Mouse (Mus musculus) embryonic facial prominence, embryonic 13.5 days (tissue): ENCODE data around the gene 4930469K13Rik. TPM values are rescaled to one million over a fixed set of nuclear protein-coding genes. Genes with fewer than 3 reads are reported as not detected.

Source experiments
- ATAC-seq: fragments of 200-750 bp; cut with Nextera tagmentation; 2 replicates; pipeline ENCODE4 v1.8.0; 2017; ENCODE audit warnings: low read depth; ENCODE audit not compliant: insufficient number of reproducible peaks, insufficient read depth, low FRiP score, low TSS enrichment
- H3K27ac ChIP-seq: fragments of 300-500 bp; sonication (generic); 2 replicates; pipeline ENCODE4 v1.5.1; 2015; ENCODE audit warnings: moderate library complexity, mild to moderate bottlenecking, inconsistent platforms
- H3K27me3 ChIP-seq: fragments of 300-500 bp; sonication (generic); 2 replicates; pipeline ENCODE4 v1.6.1; 2015; ENCODE audit warnings: mild to moderate bottlenecking, inconsistent platforms
- H3K36me3 ChIP-seq: fragments of 300-500 bp; sonication (generic); 2 replicates; pipeline ENCODE4 v1.6.1; 2015; ENCODE audit warnings: mild to moderate bottlenecking, inconsistent platforms
- H3K4me1 ChIP-seq: fragments of 300-500 bp; sonication (generic); 2 replicates; pipeline ENCODE4 v1.6.1; 2015; ENCODE audit warnings: inconsistent platforms
- H3K4me2 ChIP-seq: fragments of 300-500 bp; sonication (generic); 2 replicates; pipeline ENCODE4 v1.6.1; 2015; ENCODE audit warnings: moderate library complexity, mild to moderate bottlenecking, inconsistent platforms
- H3K4me3 ChIP-seq: fragments of 300-500 bp; sonication (generic); 2 replicates; pipeline ENCODE4 v1.5.1; 2015; ENCODE audit warnings: mild to moderate bottlenecking, inconsistent platforms
- H3K9ac ChIP-seq: fragments of 300-500 bp; sonication (generic); 2 replicates; pipeline ENCODE4 v1.6.1; 2015; ENCODE audit warnings: mild to moderate bottlenecking, inconsistent platforms
- H3K9me3 ChIP-seq: fragments of 300-500 bp; sonication (generic); 2 replicates; pipeline ENCODE4 v1.6.1; 2016; ENCODE audit warnings: inconsistent platforms
- WGBS: fragments of 180-500 bp; shearing (Covaris S2); methylation state at CpG from one replicate; pipeline ENCODE4 v1.1.7; 2015; ENCODE audit warnings: mixed read lengths; 5-methylcytosine and 5-hydroxymethylcytosine counted together
- polyA plus RNA-seq: library from polyadenylated mRNA; unstranded; fragments of >200 nt; fragmentation: Nextera tagmentation; extraction: Ambion mirVana; gene quantifications from 2 replicates; pipeline ENCODE4 v1.2.1, GENCODE M21; 2015

4930469K13Rik gene
- polyA plus RNA-seq, 1 experiment from 2014 or later: 1.1 TPM

DNA sequence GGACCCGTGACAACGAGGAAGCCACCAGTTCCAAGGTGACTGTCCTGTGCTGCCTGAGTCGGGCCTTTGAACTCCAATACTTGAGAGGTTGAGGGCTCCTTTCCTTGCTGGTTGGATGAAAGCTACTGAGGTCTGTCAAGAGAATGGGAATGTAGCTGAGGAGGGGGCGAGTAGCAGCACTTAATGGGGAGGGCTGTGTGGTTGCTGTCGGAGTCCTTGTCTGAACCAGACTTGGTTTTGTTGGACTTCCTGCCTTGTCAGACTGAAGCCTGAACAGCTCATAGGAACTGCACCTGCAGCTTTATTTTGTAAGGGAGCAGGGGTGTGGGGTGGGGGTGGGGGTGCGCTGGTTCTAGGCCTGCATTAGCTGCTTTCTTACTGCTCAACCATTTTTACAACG lies 19.8 kb downstream of the 4930469K13Rik start:
- 87% methylated on average over 7 of the region's 7 CpGs for WGBS
- peaks cover 17% of the 10 kb centered on the region for H3K4me1 ChIP-seq
- no peaks in the 10 kb centered on the region for H3K9me3 ChIP-seq
- H3K36me3 ChIP-seq: no peaks in the 10 kb centered on the region
- no peak overlapping the region for H3K4me3 ChIP-seq
- no peak overlapping the region for H3K27ac ChIP-seq
- no peaks in the 10 kb centered on the region for H3K27me3 ChIP-seq
- H3K4me2 ChIP-seq: no peak overlapping the region
- no peak overlapping the region for H3K9ac ChIP-seq
- ATAC-seq: no peak

DNA sequence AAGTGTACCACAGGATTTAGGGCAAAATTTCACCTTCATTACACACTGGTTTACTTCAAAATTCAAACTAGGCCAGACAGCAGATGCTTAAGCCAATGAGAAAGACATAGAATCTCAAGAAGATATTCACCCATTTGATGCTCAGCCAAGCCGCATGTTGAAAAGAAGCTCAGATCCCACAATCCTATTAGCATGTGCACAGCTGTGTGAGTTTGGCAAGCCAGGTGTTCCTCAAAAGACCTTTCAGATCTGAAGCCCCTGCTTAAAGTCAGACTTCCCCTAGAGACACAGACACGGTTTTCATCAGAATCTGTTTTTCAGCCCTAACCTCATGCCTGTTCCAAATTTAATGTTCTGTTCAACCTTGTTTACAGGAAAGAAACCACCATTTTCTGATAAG lies 20.5 kb downstream of the 4930469K13Rik start:
- 74% methylated on average over 2 of the region's 2 CpGs for WGBS
- Histone ChIP-seq H3K9ac (no peak overlapping the region), H3K4me2 (no peak overlapping the region), H3K36me3 (no peaks in the 10 kb centered on the region), H3K4me3 (no peak overlapping the region), H3K27ac (no peak overlapping the region), H3K27me3 (no peaks in the 10 kb centered on the region), H3K9me3 (no peaks in the 10 kb centered on the region), H3K4me1 (peaks cover 17% of the 10 kb centered on the region)
- ATAC-seq: no peak

DNA sequence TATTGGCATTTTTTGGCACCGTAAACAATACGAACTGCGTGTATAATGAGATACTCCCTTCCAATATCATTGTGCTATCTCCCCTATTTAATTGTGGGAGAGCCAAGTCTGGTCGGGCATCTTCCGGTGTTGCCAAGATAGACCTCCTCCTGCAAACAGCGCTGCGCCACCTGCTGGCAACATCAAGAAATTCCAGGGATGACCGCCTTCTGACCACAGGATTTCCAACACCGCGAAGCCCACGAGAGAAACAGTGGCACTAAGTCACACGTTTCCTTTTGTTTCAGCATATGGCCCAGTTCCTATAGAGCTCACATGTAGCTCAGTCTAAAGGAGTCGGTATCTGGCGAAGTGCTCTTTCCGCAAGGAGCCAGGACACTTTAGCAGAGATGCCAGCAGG lies 24.6 kb downstream of the 4930469K13Rik start:
- Histone ChIP-seq H3K4me2 (peak overlapping the region; percentile 26; the same call in 1 of the 2 replicates), H3K9ac (no peak overlapping the region)

DNA sequence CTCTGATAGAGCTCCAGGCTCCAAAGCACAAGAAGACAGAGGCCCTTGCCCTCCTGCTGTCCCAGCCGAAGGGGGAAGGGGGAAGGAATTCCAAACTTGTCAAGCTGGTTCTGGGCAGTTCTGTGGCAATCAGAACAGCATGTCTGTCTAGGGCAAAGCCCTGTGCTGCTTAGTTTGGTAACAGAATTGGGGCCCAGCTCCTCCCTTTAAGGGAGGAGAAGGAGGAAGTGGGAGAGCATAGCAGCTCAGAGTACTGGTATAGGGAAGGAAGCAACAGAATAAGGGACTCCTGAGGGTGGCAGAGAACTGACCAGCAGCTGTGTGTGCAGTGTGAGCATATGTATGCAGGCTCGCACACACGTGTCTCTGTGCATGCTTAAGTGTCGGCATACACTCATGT lies 26.0 kb downstream of the 4930469K13Rik start:
- no peak for ATAC-seq
- Histone ChIP-seq H3K4me3 (no peak overlapping the region), H3K9me3 (no peaks in the 10 kb centered on the region), H3K27me3 (no peaks in the 10 kb centered on the region), H3K9ac (no peak overlapping the region), H3K4me2 (no peak overlapping the region), H3K4me1 (peaks cover 10% of the 10 kb centered on the region), H3K27ac (no peak overlapping the region), H3K36me3 (no peaks in the 10 kb centered on the region)
- WGBS: 62% methylated on average over 4 of the region's 4 CpGs

More for the DNA sequence above, 24.6 kb downstream of the 4930469K13Rik start:
- Histone ChIP-seq H3K4me1 (peaks cover 10% of the 10 kb centered on the region), H3K27ac (no peak overlapping the region), H3K9me3 (no peaks in the 10 kb centered on the region), H3K36me3 (no peaks in the 10 kb centered on the region), H3K27me3 (no peaks in the 10 kb centered on the region), H3K4me3 (no peak overlapping the region)
- ATAC-seq: peak; percentile 48; the same call in 1 of the 2 replicates
- WGBS: 18% methylated on average over 15 of the region's 15 CpGs

DNA sequence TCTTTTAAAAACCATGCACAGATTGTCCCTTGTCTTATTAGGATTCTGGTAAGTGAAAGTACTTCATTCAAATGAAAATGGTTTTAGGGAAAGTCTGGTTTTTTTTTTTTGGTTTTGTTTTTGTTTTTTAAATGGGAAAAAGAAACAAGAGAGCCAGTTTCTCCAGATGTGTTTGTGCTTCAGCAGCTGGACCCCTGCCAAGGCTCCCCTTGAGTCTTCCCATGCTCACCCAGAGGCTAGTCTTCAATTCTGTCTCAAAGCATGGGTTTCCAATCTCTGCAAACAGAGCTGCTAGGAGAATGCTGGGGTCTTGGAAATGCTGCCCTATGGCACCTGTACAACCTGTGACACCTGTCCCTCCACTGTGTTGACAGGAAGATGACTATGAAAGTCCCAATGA lies 27.8 kb downstream of the 4930469K13Rik start:
- no peaks in the 10 kb centered on the region for H3K9me3 ChIP-seq

DNA sequence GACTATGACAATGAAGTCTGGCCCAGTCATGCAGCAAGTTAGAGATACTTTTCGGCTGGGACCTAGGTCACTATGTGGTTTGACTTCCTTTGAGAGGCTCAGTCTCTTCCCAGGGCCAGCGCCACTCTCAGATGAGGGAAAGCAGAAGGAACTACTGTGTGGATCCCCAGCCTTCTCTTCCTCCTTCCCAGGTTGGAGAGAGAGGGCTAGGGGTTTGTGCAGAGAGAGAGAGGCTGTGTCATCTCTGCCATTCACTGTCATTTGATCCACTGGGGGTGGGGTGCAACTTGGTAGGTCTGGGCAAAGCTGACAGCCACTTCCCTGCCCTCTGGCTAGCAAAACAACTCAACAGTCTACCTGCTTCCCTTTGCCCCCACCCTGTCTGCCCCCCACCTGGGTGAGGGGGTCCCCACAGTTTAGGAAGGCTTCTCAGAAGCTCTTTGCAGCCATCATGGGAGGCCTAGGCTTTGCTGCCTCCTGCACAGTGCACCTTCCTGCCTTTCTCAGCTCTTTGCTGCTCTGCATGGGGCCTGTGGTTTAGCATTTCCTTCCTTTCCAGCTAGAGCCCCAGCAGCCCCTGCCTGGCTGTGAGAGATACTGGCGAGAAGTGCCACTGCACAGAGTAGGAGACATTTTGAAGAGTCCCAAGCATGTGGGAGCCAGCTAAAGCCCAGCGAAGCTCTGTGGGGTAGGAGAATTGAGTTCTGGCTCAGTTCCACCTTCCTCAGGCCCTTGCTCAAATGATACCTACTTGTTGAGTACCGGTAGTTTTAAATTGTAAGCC lies 34.5 kb downstream of the 4930469K13Rik start:
- Histone ChIP-seq H3K4me2 (no peak overlapping the region), H3K9ac (no peak overlapping the region), H3K9me3 (no peaks in the 10 kb centered on the region), H3K27ac (0 out of 2 replicates have a peak overlapping the region, but pooled peaks have one; percentile 7), H3K4me1 (peaks cover 8% of the 10 kb centered on the region), H3K36me3 (no peaks in the 10 kb centered on the region), H3K4me3 (no peak overlapping the region), H3K27me3 (no peaks in the 10 kb centered on the region)
- no peak for ATAC-seq
- 42% methylated on average over 5 of the region's 5 CpGs for WGBS

More for the DNA sequence above, 27.8 kb downstream of the 4930469K13Rik start:
- Histone ChIP-seq H3K9ac (no peak overlapping the region), H3K4me2 (no peak overlapping the region), H3K27ac (no peak overlapping the region), H3K4me3 (no peak overlapping the region), H3K4me1 (peaks cover 10% of the 10 kb centered on the region), H3K27me3 (no peaks in the 10 kb centered on the region), H3K36me3 (no peaks in the 10 kb centered on the region)
- ATAC-seq: no peak

DNA sequence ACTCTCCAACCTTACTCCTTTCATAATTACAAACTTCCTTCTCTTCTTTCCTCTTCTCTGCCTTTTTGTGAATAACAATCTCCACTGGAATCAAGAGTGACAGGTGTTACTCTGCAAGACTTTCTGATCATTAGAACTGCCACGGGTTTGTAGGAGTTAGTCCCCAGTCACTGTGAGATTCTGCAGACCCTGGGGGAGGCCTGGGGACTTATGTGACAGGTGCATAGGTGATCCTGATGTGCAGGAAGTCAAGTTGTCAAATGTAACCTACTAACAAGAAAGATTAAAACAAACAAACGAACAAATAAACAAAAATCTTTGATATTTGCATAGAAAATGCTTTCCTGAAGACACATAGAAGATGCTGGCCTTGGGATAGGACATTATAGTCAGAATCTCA lies 35.1 kb downstream of the 4930469K13Rik start:
- no peaks in the 10 kb centered on the region for H3K9me3 ChIP-seq
- no peak overlapping the region for H3K27ac ChIP-seq
- H3K9ac ChIP-seq: no peak overlapping the region
- H3K4me1 ChIP-seq: peaks cover 8% of the 10 kb centered on the region
- H3K27me3 ChIP-seq: no peaks in the 10 kb centered on the region
- no peak overlapping the region for H3K4me3 ChIP-seq
- ATAC-seq: no peak
- no peaks in the 10 kb centered on the region for H3K36me3 ChIP-seq
- 49% methylated on average over 2 of the region's 2 CpGs for WGBS
- no peak overlapping the region for H3K4me2 ChIP-seq

DNA sequence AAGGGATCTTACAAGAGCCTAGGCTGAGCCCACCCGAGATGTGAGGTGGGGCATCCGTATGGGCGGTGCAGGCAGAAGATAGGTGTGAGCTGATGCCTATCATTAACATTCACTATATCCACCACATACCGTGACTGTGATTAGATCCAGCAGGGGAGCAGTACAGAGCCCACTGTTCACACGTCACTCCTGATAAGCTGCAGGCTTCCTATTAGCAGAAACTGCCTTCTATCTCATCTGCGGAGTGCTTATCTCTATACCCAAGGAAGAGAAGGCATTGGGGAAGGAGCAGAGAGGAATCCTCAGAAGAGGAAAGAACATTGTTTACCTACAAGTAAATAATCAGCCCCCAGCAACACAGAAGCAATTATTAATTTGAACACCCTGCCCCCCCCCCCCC lies 36.6 kb downstream of the 4930469K13Rik start:
- ATAC-seq: no peak
- no peak overlapping the region for H3K9ac ChIP-seq
- no peak overlapping the region for H3K4me3 ChIP-seq
- H3K4me2 ChIP-seq: no peak overlapping the region
- H3K4me1 ChIP-seq: peaks cover 8% of the 10 kb centered on the region
- H3K27ac ChIP-seq: no peak overlapping the region
- no peaks in the 10 kb centered on the region for H3K27me3 ChIP-seq
- WGBS: 53% methylated on average over 6 of the region's 6 CpGs
- no peaks in the 10 kb centered on the region for H3K36me3 ChIP-seq
- no peaks in the 10 kb centered on the region for H3K9me3 ChIP-seq

DNA sequence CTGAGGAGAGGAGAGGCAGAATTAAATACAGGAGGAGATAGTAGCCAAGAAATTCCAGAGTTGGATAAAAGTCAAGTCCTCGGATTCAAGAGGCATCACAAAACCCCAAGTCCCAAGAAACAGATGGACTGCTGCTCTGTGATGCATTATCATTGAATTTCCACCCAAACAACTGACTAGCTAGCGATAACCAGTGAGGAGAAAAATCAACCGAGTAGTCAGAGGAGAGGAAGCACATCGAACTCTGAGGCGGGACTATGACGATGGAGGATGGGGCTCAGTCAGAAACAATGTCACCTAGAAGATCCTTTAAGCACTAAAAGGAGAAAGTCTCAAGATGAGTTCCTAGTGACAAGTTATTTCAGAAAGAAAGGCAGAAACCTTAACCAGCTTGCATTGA lies 39.4 kb downstream of the 4930469K13Rik start:
- peaks cover 4% of the 10 kb centered on the region for H3K4me1 ChIP-seq
- H3K9me3 ChIP-seq: no peaks in the 10 kb centered on the region
- WGBS: 83% methylated on average over 6 of the region's 6 CpGs

DNA sequence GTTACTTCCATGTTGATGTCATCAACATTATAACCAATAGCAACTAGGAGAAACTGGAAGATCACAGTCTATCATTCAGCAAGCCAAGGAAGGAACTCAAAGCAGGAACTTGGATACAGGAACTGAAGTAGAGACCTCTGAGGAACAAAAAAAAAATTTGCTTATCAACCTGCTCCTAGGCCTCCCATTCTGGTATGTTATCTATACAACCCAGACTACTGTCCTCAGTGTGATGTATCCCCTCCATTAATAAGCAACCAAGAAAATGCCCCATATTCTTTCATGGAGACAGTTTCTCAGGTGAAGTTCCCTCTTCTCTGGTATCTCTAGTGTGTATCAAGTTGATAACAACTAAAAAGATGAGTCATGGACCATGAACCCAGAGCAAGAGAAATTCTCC lies 40.0 kb downstream of the 4930469K13Rik start:
- Histone ChIP-seq H3K36me3 (no peaks in the 10 kb centered on the region), H3K4me1 (no peaks in the 10 kb centered on the region), H3K4me3 (no peak overlapping the region), H3K4me2 (no peak overlapping the region), H3K9ac (no peak overlapping the region), H3K9me3 (no peaks in the 10 kb centered on the region), H3K27ac (no peak overlapping the region), H3K27me3 (no peaks in the 10 kb centered on the region)
- no peak for ATAC-seq

More for the DNA sequence above, 39.4 kb downstream of the 4930469K13Rik start:
- Histone ChIP-seq H3K4me3 (no peak overlapping the region), H3K27ac (no peak overlapping the region), H3K27me3 (no peaks in the 10 kb centered on the region), H3K36me3 (no peaks in the 10 kb centered on the region), H3K4me2 (no peak overlapping the region), H3K9ac (no peak overlapping the region)
- no peak for ATAC-seq

DNA sequence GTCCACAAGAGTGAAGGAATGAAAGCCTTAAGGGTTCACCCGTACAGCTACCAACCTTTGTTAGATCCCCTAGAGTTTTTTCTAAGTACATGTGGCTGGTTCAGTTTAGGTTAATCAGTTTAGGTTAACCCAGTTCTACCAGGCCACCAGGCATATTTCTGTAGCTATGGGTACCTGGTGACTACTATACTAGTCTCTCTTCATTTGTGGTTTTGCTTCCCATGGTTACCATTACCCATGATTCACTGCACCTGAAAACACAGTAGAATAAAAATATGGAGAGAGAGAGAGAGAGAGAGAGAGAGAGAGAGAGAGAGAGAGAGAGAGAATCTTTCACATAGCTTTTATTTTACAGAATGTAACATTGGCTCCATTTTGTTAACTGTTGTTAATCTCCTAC lies 41.6 kb downstream of the 4930469K13Rik start:
- Histone ChIP-seq H3K27me3 (no peaks in the 10 kb centered on the region), H3K27ac (no peak overlapping the region), H3K9ac (no peak overlapping the region), H3K4me2 (no peak overlapping the region), H3K9me3 (no peaks in the 10 kb centered on the region), H3K4me3 (no peak overlapping the region), H3K4me1 (no peaks in the 10 kb centered on the region), H3K36me3 (no peaks in the 10 kb centered on the region)
- no peak for ATAC-seq
- 81% methylated on average over 1 of the region's 1 CpGs for WGBS

DNA sequence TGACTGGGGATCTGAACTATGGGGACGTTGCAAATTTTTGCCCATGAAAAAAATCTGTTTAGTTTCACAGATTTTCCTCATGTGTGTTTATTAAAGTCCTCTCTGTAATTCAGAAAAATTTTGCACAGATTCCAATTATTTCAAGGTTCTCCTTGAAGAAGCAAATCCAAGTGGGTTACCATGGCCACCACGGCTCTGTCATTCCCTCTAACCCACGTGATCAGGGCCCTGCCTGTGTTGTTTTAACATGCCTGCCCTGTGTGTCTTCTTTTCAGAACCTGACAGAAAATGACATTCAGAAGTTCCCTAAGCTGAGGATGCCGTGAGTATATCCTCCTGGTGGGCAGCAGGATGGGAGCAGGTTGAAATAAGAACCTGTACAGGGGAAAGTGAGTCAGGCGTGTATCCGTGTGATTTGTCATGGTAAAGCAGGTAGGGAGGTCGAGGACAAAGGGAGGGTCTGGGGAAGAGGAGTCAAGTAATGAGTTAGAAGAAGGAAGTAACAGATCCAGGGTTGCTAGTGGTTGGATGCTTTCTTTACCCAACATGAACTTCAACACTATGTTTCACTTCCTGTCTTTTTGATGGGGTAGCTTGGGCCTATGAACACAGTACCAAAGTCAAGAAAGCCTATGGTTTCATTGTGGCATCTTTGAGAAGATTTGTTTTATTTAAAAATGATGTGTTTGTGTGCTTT lies 44.2 kb downstream of the 4930469K13Rik start:
- Histone ChIP-seq H3K27me3 (no peaks in the 10 kb centered on the region), H3K36me3 (no peaks in the 10 kb centered on the region), H3K9ac (no peak overlapping the region), H3K9me3 (no peaks in the 10 kb centered on the region), H3K4me1 (no peaks in the 10 kb centered on the region), H3K4me2 (no peak overlapping the region), H3K27ac (no peak overlapping the region), H3K4me3 (no peak overlapping the region)
- no peak for ATAC-seq
- 67% methylated on average over 7 of the region's 7 CpGs for WGBS
